Comparison of ENCODE assay signal across 10 mouse cellular contexts in the genomic region with DNA sequence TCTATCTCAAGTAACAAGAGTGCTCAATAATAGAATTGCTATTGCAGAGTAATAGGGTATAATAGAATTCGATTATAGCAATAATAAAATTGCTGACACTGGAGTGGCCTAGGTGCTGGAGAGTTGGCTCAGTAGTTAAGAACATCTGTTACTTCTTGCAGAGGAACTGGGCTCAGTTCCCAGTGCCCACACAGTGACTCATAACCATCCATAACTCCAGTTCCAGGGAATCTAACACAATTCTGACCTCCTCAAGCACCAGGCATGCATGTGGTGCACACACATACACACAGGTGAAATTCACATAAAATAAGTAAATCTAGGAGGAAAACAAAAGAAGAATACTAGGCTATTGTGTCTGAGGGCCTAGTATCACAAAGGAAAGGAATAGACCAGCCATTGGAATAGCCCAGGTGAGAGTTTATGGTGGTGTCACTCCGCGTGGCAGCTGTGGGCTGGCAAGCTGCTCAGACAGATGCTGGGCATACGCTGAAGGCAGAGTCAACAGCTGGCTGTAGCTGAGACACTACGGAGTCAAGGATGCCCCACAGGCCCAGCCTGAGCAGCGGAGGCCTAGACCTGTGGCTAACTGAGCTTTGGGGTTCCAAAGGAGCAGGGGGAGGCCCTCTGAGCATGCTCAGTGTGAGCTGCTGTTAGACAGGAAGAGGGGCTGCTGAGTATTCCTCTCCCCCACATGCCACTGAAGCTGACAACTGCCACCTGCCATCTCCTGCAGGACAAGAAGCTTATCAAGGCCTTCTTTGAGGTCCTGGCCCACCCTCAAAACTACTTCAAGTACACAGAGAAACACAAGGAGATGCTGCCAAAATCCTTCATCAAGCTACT. TPM values are rescaled to one million over a fixed set of nuclear protein-coding genes. Genes with fewer than 3 reads are reported as not detected.
DNase-seq lines count a peak whose midpoint lies in the region; ATAC-seq and TF ChIP-seq lines count a peak whose summit lies in the region.
"Had no signal": no experiment of that assay in that cellular context is flagged by ENCODE, and none has a peak within 500 bp of the region (broad histone marks: within the 10 kb centered on the region; RNA-seq: fewer than 3 reads in every experiment).

No protein-coding gene starts in this region.

- no peak for ATAC-seq in heart, embryonic 11.5 days (replicated peaks; ENCODE audit: insufficient number of reproducible peaks, low FRiP score, low TSS enrichment)
- ATAC-seq: intestine, embryonic 16.5 days had no signal

- peaks cover 23% of the 10 kb centered on the region for H3K27me3 ChIP-seq in myocyte (ENCODE audit: control insufficient read depth, insufficient read depth, insufficient read length)
- peaks cover 7% of the 10 kb centered on the region for H3K27me3 ChIP-seq in heart, embryonic 11.5 days (ENCODE audit: control insufficient read depth, insufficient read depth, low read length)

- H3K4me3 ChIP-seq in myocyte = no peak overlapping the region
- H3K4me3 ChIP-seq in heart, embryonic 11.5 days (ENCODE audit: low read depth, low read length) = no peak overlapping the region

- no peaks in the 10 kb centered on the region for H3K79me2 ChIP-seq in myocyte (ENCODE audit: control insufficient read depth, insufficient read depth)

- DNase-seq in adrenal gland, adult (ENCODE audit: inconsistent age in 2 of 2, low spot score in 1 of 2) = peak; percentile 74 to 84
- DNase-seq in adrenal gland, adult 18-20 months (ENCODE audit: low spot score in 2 of 2) = no peak
- peak; percentile 51 for DNase-seq in layer of hippocampus, adult 11-12 months (ENCODE audit: low spot score)
- no peak for DNase-seq in layer of hippocampus, postnatal 10 days (ENCODE audit: low spot score in 2 of 2)
- peak; percentile 75 for DNase-seq in Muller cell, postnatal 12 days (ENCODE audit: inconsistent ontology term)
- no peak for DNase-seq in yolk sac, embryonic 10.5 days (ENCODE audit: low spot score)
- DNase-seq: gastrocnemius, postnatal 25 days had no signal

- TF ChIP-seq POLR2A in myocyte (IDR thresholded peaks at IDR 0.05; ENCODE audit: insufficient read length, low read depth) = no peak

- no peaks in the 10 kb centered on the region for H3K36me3 ChIP-seq in myocyte (ENCODE audit: control insufficient read depth, insufficient read depth)
- H3K36me3 ChIP-seq in heart, embryonic 11.5 days (ENCODE audit: control insufficient read depth, insufficient read depth, low read length) = no peaks in the 10 kb centered on the region

- 83% methylated on average over 6 of the region's 6 CpGs for WGBS in heart, embryonic 11.5 days (ENCODE audit: insufficient replicate concordance)

- H3K9ac ChIP-seq in heart, embryonic 11.5 days (ENCODE audit: low read depth, low read length) = no peak overlapping the region

- H3K9me3 ChIP-seq in heart, embryonic 11.5 days (replicated peaks; ENCODE audit: control insufficient read depth, low read length) = no peaks in the 10 kb centered on the region

- H3K4me2 ChIP-seq in myocyte (ENCODE audit: low read depth) = peak overlapping the region; percentile 10
- H3K4me2 ChIP-seq in heart, embryonic 11.5 days = no peak overlapping the region

- H3ac ChIP-seq in myocyte (ENCODE audit: control insufficient read depth, insufficient read length) = no peak overlapping the region

- no peak overlapping the region for H3K27ac ChIP-seq in heart, embryonic 11.5 days (ENCODE audit: low read depth, low read length)

- H3K4me1 ChIP-seq in heart, embryonic 11.5 days (ENCODE audit: control insufficient read depth, insufficient read depth, low read length) = peaks cover 14% of the 10 kb centered on the region

TF ChIP-seq in myocyte, 11 proteins besides CTCF, POLR2A, EP300 and RAD21:
- TF ChIP-seq E2F4 (IDR thresholded peaks at IDR 0.05; ENCODE audit: insufficient read depth) (no peak), TCF12 (IDR thresholded peaks at IDR 0.05; ENCODE audit: insufficient read depth, poor library complexity, severe bottlenecking) (no peak), MYOD1 (IDR thresholded peaks at IDR 0.05; ENCODE audit: control insufficient read depth in 1 of 3, insufficient read length in 2 of 3, low read depth in 2 of 3) (peak in 2 of 3 experiments; percentile 62 to 80), POLR2AphosphoS2 (IDR thresholded peaks at IDR 0.05; ENCODE audit: insufficient read length, low read depth) (no peak), MYOG (IDR thresholded peaks at IDR 0.05; ENCODE audit: control insufficient read depth in 1 of 3, insufficient read depth in 1 of 3, insufficient read length in 2 of 3, low read depth in 2 of 3) (peak in 1 of 3 experiments; percentile 33)
TF ChIP-seq in myocyte: peak in this region for 2.

RNA-seq across cellular contexts. Expression of gene Zfp523, which starts 6.2 kb away (rescaled TPM):
- total RNA-seq in adrenal gland, adult 18-20 months (2021) = 10 to 100 TPM; 36.1 to 36.5 TPM
- total RNA-seq in layer of hippocampus, postnatal 10 days (2021) = 10 to 100 TPM; 76.1 to 80.4 TPM
- polyA plus RNA-seq in myocyte (2012; fragmentation: generic; extraction: Trizol) = 32.8 TPM
- polyA plus RNA-seq in heart, embryonic 11.5 days (2014; fragmentation: Nextera tagmentation; extraction: Ambion mirVana) = 19.5 and 21.0 TPM in 2 replicates

RNA-seq across cellular contexts. Expression of gene Scube3, which starts 28.7 kb away (rescaled TPM):
- 1 to 10 TPM; 4.8 to 9.3 TPM for total RNA-seq in adrenal gland, adult 18-20 months (2021)
- total RNA-seq in layer of hippocampus, postnatal 10 days (2021) = 1 to 10 TPM; 2.5 to 3.5 TPM
- polyA plus RNA-seq in myocyte (2012; fragmentation: generic; extraction: Trizol) = 0.02 TPM
- polyA plus RNA-seq in heart, embryonic 11.5 days (2014; fragmentation: Nextera tagmentation; extraction: Ambion mirVana) = 1.7 and 2.3 TPM in 2 replicates

RNA-seq across cellular contexts. Expression of gene Def6, which starts 36.9 kb away (rescaled TPM):
- total RNA-seq in adrenal gland, adult 18-20 months (2021) = 1 to 10 TPM; 1.2 to 1.3 TPM
- 1 to 10 TPM; 6.4 to 7.1 TPM for total RNA-seq in layer of hippocampus, postnatal 10 days (2021)
- polyA plus RNA-seq in myocyte (2012; fragmentation: generic; extraction: Trizol) = 3.4 TPM
- 2.6 and 2.8 TPM in 2 replicates for polyA plus RNA-seq in heart, embryonic 11.5 days (2014; fragmentation: Nextera tagmentation; extraction: Ambion mirVana)

Comparison
In these comparisons a context has a peak if more than half of its experiments do, and no peak if none do; other contexts are left out.
1. DNase-seq: peak in adrenal gland, adult (2 of 2), layer of hippocampus, adult 11-12 months (single experiment) and Muller cell, postnatal 12 days (single experiment); none in adrenal gland, adult 18-20 months (0 of 2), layer of hippocampus, postnatal 10 days (0 of 2) and yolk sac, embryonic 10.5 days (single experiment).